Mouse (Mus musculus) olfactory bulb, adult 2 months (tissue): ENCODE results near the gene Crybb1.

Experiments
- CTCF ChIP-seq: fragments of 200-500 bp; IDR thresholded peaks from 2 replicates; pipeline ENCODE4 v1.5.1; 2012; ENCODE audit warnings: low read depth, mild to moderate bottlenecking, low read length, moderate library complexity; ENCODE audit not compliant: insufficient read depth
- POLR2A ChIP-seq: fragments of 200-500 bp; IDR thresholded peaks from 2 replicates; pipeline ENCODE4 v1.6.1; 2012; ENCODE audit warnings: mild to moderate bottlenecking, low read depth, low read length, moderate library complexity; ENCODE audit not compliant: insufficient read depth

DNA sequence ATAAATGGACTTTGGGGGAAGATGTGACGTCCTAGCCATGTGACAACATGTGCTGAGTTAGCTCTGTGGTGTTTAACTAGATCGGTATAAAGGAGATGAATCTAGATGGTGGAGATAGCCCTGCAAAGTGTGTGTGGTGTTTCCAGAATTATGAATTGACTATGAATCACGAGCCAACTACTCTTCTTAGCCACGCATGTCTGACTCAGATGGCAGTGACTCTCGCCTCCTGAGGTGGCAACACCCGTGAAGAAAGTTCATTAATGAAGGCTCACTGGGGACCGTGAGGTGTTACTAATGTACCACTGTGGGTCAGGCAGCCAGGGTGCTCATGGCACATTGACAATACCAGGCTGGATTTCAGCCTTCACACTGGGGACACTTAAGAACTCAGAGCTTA, 8.5 kb downstream of the Crybb1 start:
- TF ChIP-seq CTCF (no peak), POLR2A (no peak)
